18 mouse cellular contexts compared by ENCODE assay signal in genomic region chr1:157526625-157527024, GRCm38 (mm10). TPM values are rescaled to one million over a fixed set of nuclear protein-coding genes. Genes with fewer than 3 reads are reported as not detected.
A peak's percentile ranks its signal among the peaks of the same experiment; 100 is the strongest.
DNase-seq lines count a peak whose midpoint lies in the region; ATAC-seq and TF ChIP-seq lines count a peak whose summit lies in the region.
"Had no signal": no experiment of that assay in that cellular context is flagged by ENCODE, and none has a peak within 500 bp of the region (broad histone marks: within the 10 kb centered on the region; RNA-seq: fewer than 3 reads in every experiment).

No protein-coding gene starts in this region.

- 0 out of 2 replicates have a peak, but pooled peaks cover 10% of the 10 kb centered on the region for H3K4me1 ChIP-seq in lung, embryonic 15.5 days
- H3K4me1 ChIP-seq in intestine, postnatal 0 days (replicated peaks; ENCODE audit: control insufficient read depth, insufficient read depth, low read length): 0 out of 2 replicates have a peak, but pooled peaks cover 5% of the 10 kb centered on the region
- H3K4me1 ChIP-seq in liver, embryonic 14.5 days (replicated peaks; ENCODE audit: control insufficient read depth in 2 of 2, insufficient read depth in 2 of 2, low read length in 1 of 2): no peaks in the 10 kb centered on the region; a peak in 1 of 4 replicates
- H3K4me1 ChIP-seq in stomach, embryonic 15.5 days: no peaks in the 10 kb centered on the region
- H3K4me1 ChIP-seq in limb, embryonic 10.5 days: no peaks in the 10 kb centered on the region
- H3K4me1 ChIP-seq: forebrain, embryonic 12.5 days; neural tube, embryonic 15.5 days had no signal

- no peak for TF ChIP-seq EP300 in liver, embryonic 14.5 days (IDR thresholded peaks at IDR 0.05; ENCODE audit: low read depth)

- H3K9ac ChIP-seq in lung, embryonic 15.5 days: no peak overlapping the region
- H3K9ac ChIP-seq in intestine, postnatal 0 days (ENCODE audit: low read depth, low read length): peak overlapping the region; percentile 54
- H3K9ac ChIP-seq in liver, embryonic 14.5 days (replicated peaks): no peak overlapping the region
- H3K9ac ChIP-seq in stomach, embryonic 15.5 days: no peak overlapping the region
- H3K9ac ChIP-seq: forebrain, embryonic 12.5 days; neural tube, embryonic 15.5 days had no signal

- H3K27me3 ChIP-seq in lung, embryonic 15.5 days: no peaks in the 10 kb centered on the region
- H3K27me3 ChIP-seq in intestine, postnatal 0 days (replicated peaks; ENCODE audit: control insufficient read depth, insufficient read depth, low read length): no peaks in the 10 kb centered on the region
- H3K27me3 ChIP-seq in liver, embryonic 14.5 days (ENCODE audit: control insufficient read depth, insufficient read depth, low read length): no peaks in the 10 kb centered on the region
- no peaks in the 10 kb centered on the region for H3K27me3 ChIP-seq in stomach, embryonic 15.5 days (replicated peaks)
- no peaks in the 10 kb centered on the region for H3K27me3 ChIP-seq in limb, embryonic 10.5 days (ENCODE audit: low read depth, poor library complexity, severe bottlenecking)
- H3K27me3 ChIP-seq: forebrain, embryonic 12.5 days; neural tube, embryonic 15.5 days had no signal

- TF ChIP-seq CTCF in intestine, postnatal 0 days (IDR thresholded peaks at IDR 0.05; ENCODE audit: low read depth): no peak
- TF ChIP-seq CTCF in liver, embryonic 14.5 days (IDR thresholded peaks at IDR 0.05; ENCODE audit: low read depth): no peak

- H3K4me2 ChIP-seq in lung, embryonic 15.5 days: no peak overlapping the region
- peak overlapping the region; percentile 60 for H3K4me2 ChIP-seq in intestine, postnatal 0 days (replicated peaks; ENCODE audit: low read depth)
- peak overlapping the region; percentile 42 for H3K4me2 ChIP-seq in liver, embryonic 14.5 days (ENCODE audit: low read depth)
- peak overlapping the region; percentile 32 for H3K4me2 ChIP-seq in stomach, embryonic 15.5 days
- H3K4me2 ChIP-seq: forebrain, embryonic 12.5 days; neural tube, embryonic 15.5 days had no signal

- DNase-seq in lung, postnatal 4 days: no peak
- DNase-seq in liver, embryonic 14.5 days (ENCODE audit: low read depth in 3 of 3, low spot score in 3 of 3): peak in 2 of 3 experiments; percentile 22 to 36
- no peak for DNase-seq in left cerebral cortex, postnatal 36 days (ENCODE audit: low spot score in 2 of 2)
- no peak for DNase-seq in limb, embryonic 10.5 days (ENCODE audit: low spot score)
- DNase-seq in adrenal gland, postnatal 10 days: no peak
- DNase-seq: B cell, adult 2 months; cerebellum, adult 18-20 months; cerebellum, postnatal 36 days; gastrocnemius, postnatal 14 days; midbrain, embryonic 14.5 days; right cerebral cortex, postnatal 14 days; thymus, postnatal 25 days had no signal

- no peaks in the 10 kb centered on the region for H3K36me3 ChIP-seq in lung, embryonic 15.5 days
- peaks cover 8% of the 10 kb centered on the region; the same call in 1 of the 2 replicates for H3K36me3 ChIP-seq in intestine, postnatal 0 days (ENCODE audit: control insufficient read depth, insufficient read depth)
- no peaks in the 10 kb centered on the region for H3K36me3 ChIP-seq in liver, embryonic 14.5 days (replicated peaks; ENCODE audit: control insufficient read depth, insufficient read depth, low read depth)
- H3K36me3 ChIP-seq in stomach, embryonic 15.5 days: no peaks in the 10 kb centered on the region
- H3K36me3 ChIP-seq in limb, embryonic 10.5 days: no peaks in the 10 kb centered on the region
- H3K36me3 ChIP-seq: forebrain, embryonic 12.5 days; neural tube, embryonic 15.5 days had no signal

- ATAC-seq in lung, embryonic 15.5 days (ENCODE audit: borderline replicate concordance, extremely low read depth, low FRiP score, low TSS enrichment): peak; percentile 28; the same call in 1 of the 2 replicates
- ATAC-seq in intestine, postnatal 0 days: peak; percentile 87
- ATAC-seq in liver, embryonic 14.5 days (ENCODE audit: insufficient read depth): peak; percentile 72
- peak; percentile 73 for ATAC-seq in stomach, embryonic 15.5 days (ENCODE audit: insufficient read depth, low FRiP score, low read depth)
- ATAC-seq: hindbrain, embryonic 16.5 days had no signal

- H3K27ac ChIP-seq in lung, embryonic 15.5 days: 0 out of 2 replicates have a peak overlapping the region, but pooled peaks have one; percentile 15
- peak overlapping the region; percentile 93 for H3K27ac ChIP-seq in intestine, postnatal 0 days (ENCODE audit: low read depth, low read length)
- peak overlapping the region; percentile 44 for H3K27ac ChIP-seq in liver, embryonic 14.5 days
- peak overlapping the region; percentile 81; the same call in 1 of the 2 replicates for H3K27ac ChIP-seq in stomach, embryonic 15.5 days
- H3K27ac ChIP-seq in limb, embryonic 10.5 days: no peak overlapping the region
- H3K27ac ChIP-seq: forebrain, embryonic 12.5 days; neural tube, embryonic 15.5 days had no signal

- WGBS in lung, embryonic 15.5 days: 49% methylated on average over 5 of the region's 5 CpGs
- 26% methylated on average over 5 of the region's 5 CpGs for WGBS in intestine, postnatal 0 days
- 44% methylated on average over 5 of the region's 5 CpGs for WGBS in liver, embryonic 14.5 days (ENCODE audit: insufficient replicate concordance)
- 56% methylated on average over 5 of the region's 5 CpGs for WGBS in stomach, embryonic 15.5 days
- WGBS in limb, embryonic 10.5 days: 83% methylated on average over 5 of the region's 5 CpGs

- no peaks in the 10 kb centered on the region for H3K9me3 ChIP-seq in lung, embryonic 15.5 days
- no peaks in the 10 kb centered on the region for H3K9me3 ChIP-seq in intestine, postnatal 0 days (ENCODE audit: control insufficient read depth)
- no peaks in the 10 kb centered on the region for H3K9me3 ChIP-seq in liver, embryonic 14.5 days (ENCODE audit: control insufficient read depth, low read length)
- H3K9me3 ChIP-seq in stomach, embryonic 15.5 days: no peaks in the 10 kb centered on the region
- H3K9me3 ChIP-seq in limb, embryonic 10.5 days (replicated peaks): no peaks in the 10 kb centered on the region
- H3K9me3 ChIP-seq: forebrain, embryonic 12.5 days; neural tube, embryonic 15.5 days had no signal

- no peak overlapping the region for H3K4me3 ChIP-seq in lung, embryonic 15.5 days
- H3K4me3 ChIP-seq in intestine, postnatal 0 days (ENCODE audit: low read depth, low read length): peak overlapping the region; percentile 31
- H3K4me3 ChIP-seq in liver, embryonic 14.5 days (ENCODE audit: insufficient read depth in 1 of 2, low read depth in 2 of 2, low read length in 2 of 2): peak overlapping the region in 1 of 2 experiments; percentile 19; a peak in 3 of 4 replicates
- peak overlapping the region; percentile 22; the same call in 1 of the 2 replicates for H3K4me3 ChIP-seq in stomach, embryonic 15.5 days (replicated peaks)
- H3K4me3 ChIP-seq in limb, embryonic 10.5 days: no peak overlapping the region
- H3K4me3 ChIP-seq: forebrain, embryonic 12.5 days; neural tube, embryonic 15.5 days had no signal

- intact Hi-C loops in left cerebral cortex, postnatal 36 days (cut with DNase I): loop anchor here (5.0 kb wide), 1 partner anchor 114 kb away; the partner anchor contains the start of gene Rasal2

RNA-seq across cellular contexts. Expression of gene Sec16b, which starts 20.1 kb away (rescaled TPM):
- polyA plus RNA-seq in lung, embryonic 15.5 days (2015; fragmentation: Nextera tagmentation; extraction: Ambion mirVana): 2.1 and 2.4 TPM in 2 replicates
- polyA plus RNA-seq in intestine, postnatal 0 days (2015; fragmentation: Nextera tagmentation; extraction: Ambion mirVana): 28.6 and 33.0 TPM in 2 replicates
- polyA plus RNA-seq in liver, embryonic 14.5 days (2012; rRNA removed): 3.0 and 3.4 TPM in 2 replicates
- polyA plus RNA-seq in liver, embryonic 14.5 days (2014; fragmentation: Nextera tagmentation; extraction: Ambion mirVana): 5.1 and 5.4 TPM in 2 replicates
- 7.5 and 8.7 TPM in 2 replicates for polyA plus RNA-seq in stomach, embryonic 15.5 days (2015; fragmentation: Nextera tagmentation; extraction: Ambion mirVana)
- total RNA-seq in left cerebral cortex, postnatal 36 days (2021): 1 to 10 TPM; 1.1 to 1.3 TPM
- polyA plus RNA-seq in limb, embryonic 10.5 days (2016; fragmentation: Nextera tagmentation; extraction: Ambion mirVana): 0.64 and 0.79 TPM in 2 replicates
- 1 to 10 TPM; 4.6 to 6.2 TPM for total RNA-seq in adrenal gland, postnatal 10 days (2021)

Comparison
In these comparisons a context has a peak if more than half of its experiments do, and no peak if none do; other contexts are left out.
1. ATAC-seq: peak in every context shown above with its lines; median percentile 87 in intestine, postnatal 0 days; 73 in stomach, embryonic 15.5 days; 72 in liver, embryonic 14.5 days; 28 in lung, embryonic 15.5 days.
2. H3K4me3 ChIP-seq: peak in intestine, postnatal 0 days (single experiment) and stomach, embryonic 15.5 days (single experiment); none in lung, embryonic 15.5 days (single experiment) and limb, embryonic 10.5 days (single experiment).
3. DNase-seq: peak in liver, embryonic 14.5 days (2 of 3); none in lung, postnatal 4 days (0 of 2), left cerebral cortex, postnatal 36 days (0 of 2), limb, embryonic 10.5 days (single experiment) and adrenal gland, postnatal 10 days (single experiment).